Mouse (Mus musculus) spleen, postnatal 10 days (tissue): ENCODE data around the gene Zfp941.

ENCODE experiments used
- DNase-seq, 2 experiments: peaks; one replicate each; pipeline ENCODE4 v3.0.0; 2021 to 2022; ENCODE audit warnings: low spot score in 2 of 2

Gene Zfp941

GRCm38 (mm10) chr7:140840750-140841735 lies 19.1 kb upstream of the Zfp941 start:
- DNase-seq: no peak

- no peak for DNase-seq
Observed at GRCm38 (mm10) chr7:140839556-140839955, 17.6 kb upstream of the Zfp941 start.

- DNase-seq: no peak
Observed at GRCm38 (mm10) chr7:140836243-140837115, 14.5 kb upstream of the Zfp941 start.

DNA sequence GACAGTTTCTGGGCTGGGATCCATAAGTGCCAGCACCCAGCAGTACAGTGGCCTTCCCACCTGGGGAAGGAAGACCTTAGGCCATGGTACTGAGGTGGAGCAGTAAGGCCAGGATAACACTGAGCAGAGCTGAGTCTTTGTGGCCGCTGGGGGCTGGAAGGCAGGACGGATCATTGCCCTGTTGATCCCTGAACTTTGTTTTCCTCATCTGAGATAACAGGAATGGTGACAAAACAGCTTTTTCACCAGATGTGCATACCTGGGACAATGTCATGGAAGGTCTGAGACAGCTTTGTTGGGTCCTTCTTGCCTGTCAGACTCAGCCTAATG lies 13.7 kb upstream of the Zfp941 start:
- no peak for DNase-seq

DNA sequence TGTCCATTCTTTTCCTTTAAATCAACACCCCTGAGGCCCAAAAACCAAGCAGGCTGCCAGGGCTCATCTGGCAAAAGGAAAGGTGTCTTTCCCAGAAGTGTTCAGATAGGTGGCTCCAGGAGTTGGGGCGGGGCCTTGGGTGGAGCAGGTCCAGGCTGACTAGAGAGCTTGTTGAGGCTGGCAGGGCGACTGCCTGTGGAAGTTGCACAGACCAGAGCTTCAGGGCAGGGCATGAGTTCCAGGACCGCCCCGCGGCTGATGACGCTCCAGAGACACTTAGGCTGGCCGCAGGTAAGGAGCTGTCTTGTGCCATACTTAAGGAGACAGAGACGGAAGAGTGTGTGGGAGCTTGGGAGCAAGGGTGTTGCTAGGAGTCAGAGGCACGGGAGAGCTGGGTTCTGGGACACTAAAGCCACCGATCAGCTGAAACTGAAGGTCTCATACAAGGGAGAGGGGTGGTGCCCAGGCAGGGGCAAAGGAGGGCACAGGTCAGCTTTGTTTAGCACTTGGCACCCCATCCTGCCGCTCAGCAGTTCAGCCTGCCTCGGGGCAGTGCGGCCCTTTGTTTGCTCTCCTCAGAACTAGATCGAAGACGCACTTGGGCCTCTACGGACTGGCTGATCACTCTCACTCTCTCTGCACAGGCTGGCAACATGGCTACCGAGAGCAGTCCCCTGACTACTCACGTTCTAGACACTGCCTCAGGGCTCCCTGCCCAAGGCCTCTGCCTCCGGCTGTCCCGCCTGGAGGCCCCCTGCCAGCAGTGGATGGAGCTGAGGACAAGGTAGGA lies 13.2 kb upstream of the Zfp941 start, which contains the start of gene Urah:
Urah (plus strand) TSS at position 51 of the 790 bp plus-strand sequence.
- DNase-seq: no peak

GRCm38 (mm10) chr7:140833341-140833740 lies 11.4 kb upstream of the Zfp941 start:
- no peak for DNase-seq

GRCm38 (mm10) chr7:140831447-140831846 lies 9.5 kb upstream of the Zfp941 start:
- no peak for DNase-seq

GRCm38 (mm10) chr7:140828171-140828881 lies 6.3 kb upstream of the Zfp941 start:
- no peak for DNase-seq

GRCm38 (mm10) chr7:140822731-140823130 lies 753 bp upstream of the Zfp941 start:
- DNase-seq: no peak

DNA sequence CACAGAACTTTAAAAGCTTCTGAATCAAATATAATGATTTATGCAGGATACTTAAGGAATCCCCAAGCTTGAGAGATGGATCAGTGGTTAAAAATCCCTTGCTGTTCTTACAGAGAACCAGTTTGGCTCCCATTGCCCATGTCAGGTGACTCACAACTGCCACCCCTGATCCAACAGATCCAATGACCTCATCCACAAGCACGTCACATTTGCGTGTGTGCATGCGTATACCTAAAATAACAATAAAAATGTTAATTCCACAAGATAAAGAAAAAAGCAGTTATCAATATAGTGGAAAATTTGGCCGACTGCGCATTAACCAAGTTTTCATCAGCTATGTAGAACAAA lies 699 bp downstream of the Zfp941 start:
- no peak for DNase-seq

DNA sequence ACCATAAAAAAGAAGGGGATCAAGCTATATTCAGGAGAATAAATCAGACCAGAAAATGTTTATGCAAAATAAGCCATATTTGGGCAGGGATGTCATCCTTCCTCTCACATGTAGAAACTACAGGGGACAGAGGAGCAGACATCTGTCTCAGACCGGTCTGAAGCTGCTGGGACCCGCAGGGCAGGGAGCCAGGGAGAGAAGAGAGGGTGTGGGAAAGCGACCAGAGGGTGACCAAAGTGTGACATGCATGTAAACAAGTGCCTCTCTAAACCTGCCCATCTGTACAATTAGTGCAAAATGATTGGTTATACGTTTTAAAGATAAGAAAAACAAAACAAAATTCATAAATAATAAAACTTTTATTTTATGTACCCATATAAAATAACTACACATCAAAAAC lies 1.8 kb downstream of the Zfp941 start:
- no peak for DNase-seq

DNA sequence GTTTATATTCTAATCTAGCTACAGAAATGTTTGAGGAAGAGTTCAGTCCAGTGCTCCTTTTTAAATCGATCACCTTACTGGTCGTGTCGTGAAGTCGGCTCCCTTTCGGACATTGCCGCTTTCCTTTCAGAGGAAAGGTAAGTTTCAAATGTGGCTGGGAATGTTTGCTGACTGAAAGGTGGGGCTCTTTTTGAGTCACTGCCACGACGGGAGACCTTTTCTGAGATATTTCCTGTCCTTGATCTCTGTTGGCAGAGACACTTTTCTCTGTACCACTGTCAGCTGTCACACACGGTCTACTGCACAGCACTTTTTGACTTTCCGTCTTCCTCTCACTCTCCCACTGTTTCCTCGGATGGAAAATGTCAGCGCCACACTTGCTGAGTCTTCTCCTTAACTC lies 9.1 kb downstream of the Zfp941 start:
- DNase-seq: no peak

DNA sequence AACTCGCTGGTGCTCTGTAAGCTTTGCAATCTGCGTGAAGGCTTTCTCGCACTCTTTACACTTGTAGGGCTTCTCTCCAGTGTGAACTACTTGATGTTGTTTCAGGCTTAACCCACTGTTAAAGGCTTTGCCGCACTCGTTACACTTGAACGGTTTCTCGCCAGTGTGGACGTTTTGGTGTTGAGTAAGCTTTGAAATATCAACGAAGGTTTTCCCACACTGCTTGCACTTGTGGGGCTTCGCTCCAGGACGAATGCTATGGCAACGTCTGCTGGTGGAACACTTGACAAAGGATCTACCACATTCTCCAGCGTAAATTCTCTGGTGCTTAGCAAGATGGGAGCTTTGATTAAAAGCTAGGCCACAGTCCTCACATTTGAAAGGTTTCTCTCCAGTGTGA lies 10.3 kb downstream of the Zfp941 start:
- DNase-seq: no peak

DNA sequence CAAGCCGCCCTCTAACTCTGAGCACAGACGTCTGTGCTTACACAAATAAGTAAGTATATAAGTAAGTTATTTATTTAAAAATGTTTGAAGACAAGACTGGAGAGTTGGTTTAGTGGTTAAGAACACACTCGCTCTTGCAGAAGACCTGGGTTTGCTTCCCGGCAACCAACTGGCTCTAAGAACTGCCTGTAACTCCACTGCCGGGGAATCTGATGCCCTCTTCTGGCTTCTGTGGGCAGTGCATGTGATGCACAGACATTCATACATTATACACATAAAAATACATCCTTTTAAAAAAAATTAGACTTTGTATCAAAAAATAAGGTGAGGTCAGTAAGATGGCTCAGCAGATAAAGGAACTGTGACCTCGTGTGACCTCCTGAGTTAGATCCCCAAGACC lies 11.5 kb downstream of the Zfp941 start:
- DNase-seq: no peak

- peak in 1 of 2 experiments; percentile 47 for DNase-seq
Observed at GRCm38 (mm10) chr7:140805704-140806103, 16.3 kb downstream of the Zfp941 start.

DNA sequence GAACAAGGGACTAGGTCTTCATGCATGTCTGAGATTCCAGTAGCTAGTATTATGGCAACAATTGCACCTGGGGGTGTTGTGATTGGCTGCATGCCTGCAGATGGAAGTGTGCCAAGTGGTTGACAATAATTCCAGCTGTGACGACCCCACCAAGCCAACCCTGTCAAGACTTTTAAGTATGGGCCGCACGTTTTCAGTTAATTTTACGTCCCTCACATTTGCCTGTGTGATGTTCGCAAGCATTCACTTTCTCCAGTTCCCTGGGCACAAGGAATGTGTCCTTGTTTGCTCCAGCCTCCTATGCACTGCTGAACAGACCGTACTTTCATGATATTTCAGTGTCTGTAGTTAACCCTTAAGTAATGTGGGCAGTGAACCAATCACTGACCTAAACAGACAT lies 19.3 kb downstream of the Zfp941 start:
- DNase-seq: no peak

- DNase-seq: no peak
Observed at GRCm38 (mm10) chr7:140798212-140798611, 23.8 kb downstream of the Zfp941 start.

DNA sequence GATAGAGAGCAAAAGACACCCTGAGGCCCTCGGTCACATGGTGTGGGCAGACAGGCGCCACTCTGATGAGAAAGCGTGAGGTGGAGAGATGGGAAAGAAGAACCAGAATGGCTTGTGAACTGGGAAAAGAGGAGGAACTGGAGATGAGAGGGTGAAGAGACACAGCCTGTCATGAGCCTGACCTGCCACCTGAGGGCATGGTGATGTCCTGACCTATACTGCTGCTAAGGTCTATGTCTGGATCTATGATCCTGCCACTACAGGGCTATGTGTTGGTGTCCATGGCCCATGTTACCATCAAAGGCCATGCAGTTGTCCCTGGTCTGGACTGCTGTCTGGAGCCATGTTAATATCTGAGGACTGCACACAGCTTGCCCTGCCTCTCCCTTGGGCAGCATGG lies 24.4 kb downstream of the Zfp941 start:
- no peak for DNase-seq

DNA sequence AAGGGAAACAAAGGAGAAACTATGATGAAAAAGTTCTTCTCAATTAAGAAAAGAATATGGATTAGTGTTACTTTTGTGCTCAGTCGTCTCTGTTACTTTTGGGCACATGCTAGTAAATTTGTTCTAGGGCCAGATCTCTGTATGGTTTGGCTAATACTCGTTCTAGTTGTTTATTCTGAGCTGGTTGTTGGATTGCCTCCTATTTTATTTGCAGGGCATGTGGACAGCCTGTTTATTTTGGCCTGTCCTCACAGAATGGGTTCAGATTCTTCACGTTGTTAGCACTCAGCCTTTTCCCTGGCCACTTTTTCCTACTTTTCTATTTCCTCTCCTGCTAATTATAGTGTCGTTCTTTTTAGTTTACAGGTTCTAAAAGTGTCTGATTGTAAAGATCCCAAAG lies 28.4 kb downstream of the Zfp941 start:
- no peak for DNase-seq

- DNase-seq: no peak
Observed at GRCm38 (mm10) chr7:140788053-140788435, 33.9 kb downstream of the Zfp941 start.

DNA sequence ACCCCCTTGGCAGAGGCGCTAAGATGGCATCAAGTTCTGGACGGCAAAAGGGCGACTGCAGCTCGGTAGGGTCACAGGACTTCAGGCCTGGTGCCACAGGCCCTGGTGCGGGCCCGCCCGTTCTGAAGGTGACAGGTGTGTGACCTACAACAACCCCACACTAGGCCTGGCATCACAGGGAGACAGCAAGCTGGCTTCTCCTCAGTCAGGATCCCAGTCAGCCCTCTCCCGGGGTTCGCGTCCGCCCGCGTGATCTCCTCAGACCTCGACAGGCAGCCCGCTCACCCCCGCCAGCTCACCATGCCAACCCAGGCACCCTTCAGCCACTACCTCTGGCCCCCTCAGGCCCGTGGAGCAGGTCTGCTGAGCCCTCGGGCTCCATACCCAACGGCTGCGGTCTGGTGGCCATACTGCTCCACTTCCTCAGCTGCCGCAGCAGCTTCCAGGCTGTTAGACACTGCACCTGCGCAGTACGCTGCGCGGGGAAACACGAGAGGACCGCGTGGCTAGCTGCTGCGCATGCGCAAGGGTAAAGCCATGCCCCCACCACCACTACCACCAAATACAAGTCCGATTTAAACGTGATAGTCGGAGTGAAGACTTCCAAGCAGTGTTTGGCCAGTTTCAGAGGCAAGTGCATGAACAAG lies 34.4 kb downstream of the Zfp941 start, which contains the start of gene Syce1:
Syce1 (minus strand) TSS at position 447 of the 647 bp plus-strand sequence.
- DNase-seq: no peak
